Mouse (Mus musculus) kidney, adult 8-10 months (tissue): Measurements from ENCODE around the gene Kcnn3.

ENCODE experiments used
- DNase-seq, 2 experiments: peaks; one replicate each; pipeline ENCODE4 v3.0.0; 2022

Kcnn3 gene

DNA sequence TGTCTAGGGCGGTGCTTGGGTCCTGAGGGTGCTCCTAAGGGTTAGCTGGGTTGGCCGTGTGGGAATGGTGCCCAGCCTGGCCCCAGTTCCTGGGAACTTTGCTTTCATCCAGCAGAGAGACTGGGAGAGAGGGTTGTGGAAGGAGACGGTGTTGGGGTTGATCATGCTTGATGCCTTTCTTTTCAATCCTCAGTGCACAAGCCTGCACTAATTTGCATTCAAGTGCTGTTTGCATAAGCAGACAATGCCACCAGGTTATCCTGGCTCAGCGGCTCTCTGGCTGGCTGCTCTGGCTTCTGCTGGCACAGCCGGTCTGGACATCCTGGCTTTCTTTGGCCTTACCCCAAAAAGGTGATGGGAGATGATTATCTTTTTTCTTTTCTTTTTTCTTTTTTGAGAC is 157.7 kb downstream of the Kcnn3 start:
- DNase-seq: no peak

DNA sequence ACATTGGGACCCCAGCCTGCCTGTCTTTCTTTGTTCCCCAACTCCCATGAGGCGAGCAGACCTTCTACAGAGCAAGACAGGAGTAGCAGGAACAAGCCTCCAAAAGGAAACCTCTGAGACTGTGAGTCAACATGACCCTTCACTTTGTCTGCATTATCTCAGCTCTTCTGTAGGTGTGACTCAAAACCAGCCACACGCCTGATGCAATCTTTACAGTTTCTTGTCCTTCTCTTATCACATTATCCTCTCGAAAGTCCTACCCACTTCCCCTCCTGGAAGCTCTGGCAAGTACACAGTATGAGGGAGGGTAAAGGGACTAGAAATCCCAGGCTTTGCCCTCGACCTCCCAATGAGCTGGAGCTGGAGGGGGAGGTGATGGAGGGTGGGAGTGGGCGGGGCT is 166.1 kb downstream of the Kcnn3 start:
- no peak for DNase-seq

DNA sequence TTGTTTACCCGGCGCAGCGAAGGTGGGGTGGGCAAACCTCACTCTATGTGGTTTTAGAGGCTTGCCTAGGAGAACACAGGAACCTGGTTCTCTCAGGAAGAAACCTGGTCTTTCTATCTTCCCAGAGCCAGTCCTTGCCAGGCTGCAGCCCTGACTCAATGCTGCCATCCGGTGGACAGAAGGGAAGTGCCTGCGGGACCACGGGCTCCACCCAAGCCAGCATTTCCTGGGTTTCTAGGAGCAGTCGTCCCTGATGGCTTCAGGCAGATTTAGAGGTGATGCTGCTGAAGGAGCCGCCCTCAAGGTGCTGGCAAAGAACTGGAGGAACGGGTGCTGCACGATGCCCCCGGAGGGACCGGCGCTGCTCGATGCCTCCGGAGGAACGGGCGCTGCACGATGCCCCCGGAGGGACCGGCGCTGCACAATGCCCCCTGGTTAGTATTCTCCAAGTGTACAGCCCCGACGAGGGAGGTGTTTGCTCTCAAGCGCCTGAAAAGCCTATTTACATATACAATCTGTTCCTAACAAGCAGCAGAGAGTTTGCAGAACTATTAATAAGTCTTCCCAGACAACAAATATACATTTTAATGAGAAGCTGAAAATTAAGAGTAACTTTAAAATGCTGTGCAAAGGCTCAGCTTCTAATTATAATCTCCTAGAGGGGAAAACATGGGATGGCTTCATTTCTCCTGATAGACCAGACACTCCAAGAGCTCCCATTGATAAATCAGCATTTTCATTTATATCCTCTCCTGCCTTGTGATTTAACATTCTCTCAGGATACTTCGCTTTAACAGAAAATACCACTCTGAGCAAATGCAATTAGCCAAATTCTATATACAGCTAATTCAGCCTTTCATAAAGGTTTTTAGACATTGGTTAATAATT is 169.0 kb downstream of the Kcnn3 start:
- DNase-seq: peak; percentile 68 to 86

DNA sequence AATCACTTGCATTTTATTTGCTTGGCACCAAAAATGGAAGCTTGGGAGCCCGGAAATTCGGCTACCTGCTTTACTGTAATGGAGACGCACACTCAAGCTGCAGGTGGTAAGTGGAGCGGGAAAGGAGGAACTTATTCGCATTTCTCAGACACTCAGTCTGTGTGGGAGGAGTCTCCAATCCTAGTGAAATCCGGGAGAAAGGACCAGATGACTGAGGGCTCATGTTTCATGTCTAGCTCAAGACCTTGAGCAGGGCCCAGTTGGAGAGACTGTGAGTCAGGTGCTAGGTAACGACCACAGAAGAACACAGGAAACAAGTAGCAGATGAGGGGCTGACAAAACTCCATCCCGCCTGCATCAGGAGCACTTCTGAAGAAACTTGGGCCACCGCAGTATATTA is 171.8 kb downstream of the Kcnn3 start:
- no peak for DNase-seq

DNA sequence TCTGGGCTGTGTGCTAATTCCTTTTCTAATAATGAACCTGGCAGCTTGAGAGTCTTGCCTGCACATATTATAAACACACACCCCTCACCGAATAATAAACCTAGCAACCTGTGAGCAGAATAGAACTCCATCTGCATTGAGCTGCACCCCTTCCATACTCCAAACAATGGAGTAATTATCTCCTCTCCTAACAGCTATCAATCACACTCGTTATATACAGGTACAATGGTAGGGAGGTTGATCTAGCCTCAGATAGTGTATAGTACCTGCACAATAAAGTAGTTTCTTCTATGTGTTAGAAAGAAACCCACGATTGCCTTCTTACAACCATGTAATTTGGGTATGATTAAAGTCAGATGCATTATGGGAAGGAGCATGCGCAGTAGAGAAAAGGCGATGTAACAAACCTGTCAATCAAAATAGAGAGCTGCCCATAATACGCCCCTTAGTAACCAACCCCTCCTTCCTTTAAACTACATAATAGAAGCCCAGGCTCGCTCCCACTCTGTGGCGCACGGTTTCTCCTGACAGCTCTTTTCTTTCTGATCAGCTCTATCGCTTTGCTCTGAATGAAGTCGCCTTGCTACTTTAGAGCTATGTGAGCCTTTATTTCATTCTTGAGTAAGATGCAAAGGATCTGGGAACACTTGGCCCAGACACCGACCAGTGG is 176.3 kb downstream of the Kcnn3 start:
- no peak for DNase-seq

DNA sequence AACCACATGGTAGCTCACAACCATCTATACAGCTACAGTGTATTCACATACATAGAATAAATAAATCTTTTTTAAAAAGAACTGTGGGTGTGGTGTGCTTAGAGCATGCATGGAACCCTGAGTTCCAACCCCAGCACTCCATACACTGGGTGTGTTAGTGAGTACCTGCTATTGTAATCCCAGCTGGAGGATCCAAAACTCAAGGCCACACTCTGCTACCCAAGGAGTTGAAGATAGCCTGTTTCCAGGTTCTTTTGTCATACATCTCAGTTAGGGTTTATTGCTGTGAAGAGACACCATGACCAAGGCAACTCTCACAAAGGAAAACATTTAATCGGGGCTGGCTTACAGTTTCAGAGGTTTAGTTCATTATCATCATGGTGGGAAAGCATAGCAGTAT is 179.0 kb downstream of the Kcnn3 start:
- no peak for DNase-seq

DNA sequence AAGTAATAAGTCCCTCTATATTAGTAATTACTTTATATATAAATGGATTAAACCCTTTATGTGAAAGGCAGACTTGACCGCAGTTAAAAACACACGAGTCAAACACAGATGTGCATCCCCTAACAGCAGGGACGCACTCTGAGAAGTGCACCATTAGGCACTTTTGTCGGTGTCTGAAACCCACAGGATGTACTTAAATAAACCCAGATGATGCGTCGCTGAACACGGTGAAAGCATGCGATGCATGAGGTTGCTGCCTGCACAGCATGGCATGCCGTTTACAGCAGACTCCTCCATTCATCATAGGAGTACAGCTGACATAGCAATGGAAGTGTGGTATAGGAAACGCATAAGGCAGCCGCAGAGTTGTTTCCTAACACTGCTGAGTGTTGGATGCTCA is 180.5 kb downstream of the Kcnn3 start:
- DNase-seq: no peak

DNA sequence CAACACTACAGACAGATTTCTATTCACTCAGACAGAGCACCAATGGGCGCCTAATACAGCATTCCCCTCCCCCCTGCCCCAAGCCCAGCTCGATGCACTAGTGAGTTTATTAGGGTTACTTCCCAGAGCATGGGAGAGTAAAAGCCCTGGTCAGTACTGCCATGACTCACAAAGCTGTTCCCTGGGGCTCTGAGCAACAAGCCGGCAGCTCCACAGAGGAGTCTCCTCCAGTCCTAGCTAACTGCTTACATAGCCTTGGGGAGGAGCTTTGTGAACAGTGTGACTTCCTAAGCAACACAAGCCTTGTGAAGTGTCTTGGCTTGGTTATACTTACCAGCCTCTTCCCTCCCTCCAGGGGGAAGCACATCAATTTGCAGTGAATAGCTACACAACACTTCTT is 183.6 kb downstream of the Kcnn3 start:
- no peak for DNase-seq

DNA sequence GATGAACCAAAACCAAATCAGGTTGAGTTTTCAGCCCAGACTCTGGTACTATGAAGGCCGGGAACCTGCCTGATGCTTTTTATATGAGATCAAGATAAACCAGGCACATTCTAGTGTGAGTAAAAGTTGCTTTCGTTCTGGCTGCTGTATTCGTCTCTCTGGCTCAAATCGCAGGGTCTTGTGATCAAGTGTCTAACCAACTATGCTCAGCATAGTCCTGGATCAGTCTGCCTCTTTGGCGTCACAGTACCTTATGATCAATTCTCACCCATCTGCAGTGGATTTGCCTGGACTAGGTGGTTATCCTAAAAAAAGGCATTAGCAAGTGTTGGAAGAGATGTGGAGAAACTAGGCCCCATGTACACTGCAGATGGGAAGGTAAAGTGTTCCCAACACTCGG is 184.1 kb downstream of the Kcnn3 start:
- no peak for DNase-seq

DNA sequence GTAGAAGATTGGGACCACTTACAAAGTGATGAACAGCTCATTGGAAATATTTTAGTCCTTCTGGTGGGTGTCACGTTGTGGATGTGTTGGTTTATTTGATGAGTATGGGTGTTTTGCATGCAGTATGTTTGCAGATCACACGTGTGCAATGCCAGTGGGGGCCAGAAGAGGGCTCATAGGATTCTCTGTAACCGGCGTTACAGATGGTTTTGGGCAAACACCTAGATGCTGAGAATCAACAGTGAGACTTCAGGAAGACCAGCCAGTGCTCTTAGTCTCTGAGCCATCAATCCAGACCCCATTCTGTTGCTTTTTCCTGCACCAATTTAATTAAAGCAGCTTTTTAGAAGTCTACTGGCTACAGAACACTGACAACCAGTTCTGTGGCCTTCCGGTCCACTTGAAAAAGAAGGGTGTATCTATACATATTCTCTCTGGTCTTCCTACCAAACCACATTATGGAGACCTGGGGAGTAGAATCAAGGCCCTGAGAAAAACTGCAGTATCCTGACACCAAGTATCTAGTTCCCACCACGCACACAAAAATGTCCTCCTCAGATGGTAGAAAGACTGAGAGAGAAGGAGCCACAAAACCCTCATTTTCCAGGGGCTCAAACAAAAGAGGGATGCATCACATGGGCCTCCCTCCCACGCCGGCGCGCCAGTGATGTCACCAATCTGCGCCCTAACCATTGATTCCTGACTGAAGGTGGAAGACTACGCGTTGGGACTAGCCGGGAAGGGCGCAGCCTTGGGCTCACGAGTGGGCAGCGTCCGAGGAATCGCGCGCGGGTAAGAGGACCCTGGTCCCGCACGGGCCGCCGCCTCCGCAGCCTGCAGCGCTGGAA is 194.6 kb downstream of the Kcnn3 start, which contains the start of gene Adar:
Gene Adar, plus strand, starts transcription at position 664 of the 848 bp plus-strand sequence.
- DNase-seq: peak; percentile 31 to 67

DNA sequence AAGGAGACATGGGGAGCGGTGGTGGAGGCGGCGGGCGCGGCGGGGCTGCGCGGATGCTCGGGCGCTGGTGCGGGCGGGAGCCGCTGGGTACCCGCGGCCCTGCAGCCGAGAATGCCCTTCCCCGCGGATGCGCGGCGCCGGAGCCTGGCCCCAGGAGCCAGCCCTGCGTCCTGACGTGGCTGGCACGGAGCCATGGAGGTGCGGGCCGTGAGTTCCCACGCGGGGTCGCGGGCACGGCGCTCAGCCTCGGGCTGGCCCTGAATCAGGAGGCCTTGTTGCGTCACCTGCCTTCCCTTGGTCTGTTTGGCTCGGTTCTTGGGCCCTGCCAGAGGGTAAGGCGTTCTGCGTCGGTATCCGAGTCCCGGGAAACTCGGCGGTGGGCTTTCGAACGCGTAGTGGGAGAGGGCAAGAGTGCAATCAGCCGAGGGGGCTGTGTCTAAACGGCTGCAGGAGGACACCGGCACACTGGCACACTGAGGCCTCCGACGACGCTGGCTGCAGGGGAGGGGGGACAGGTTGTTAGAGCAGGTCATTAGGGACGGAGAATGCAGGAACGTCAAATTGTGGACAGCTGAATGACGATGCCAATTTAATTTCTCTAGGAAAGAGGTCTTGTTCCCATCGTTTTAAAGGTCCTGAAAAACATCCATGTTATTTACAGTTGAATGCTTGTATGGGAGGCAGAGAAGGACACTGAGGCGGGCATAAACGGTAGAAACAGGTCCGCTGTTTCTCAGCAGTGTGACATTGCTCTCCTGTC is 195.4 kb downstream of the Kcnn3 start:
- DNase-seq: peak; percentile 8 to 13

DNA sequence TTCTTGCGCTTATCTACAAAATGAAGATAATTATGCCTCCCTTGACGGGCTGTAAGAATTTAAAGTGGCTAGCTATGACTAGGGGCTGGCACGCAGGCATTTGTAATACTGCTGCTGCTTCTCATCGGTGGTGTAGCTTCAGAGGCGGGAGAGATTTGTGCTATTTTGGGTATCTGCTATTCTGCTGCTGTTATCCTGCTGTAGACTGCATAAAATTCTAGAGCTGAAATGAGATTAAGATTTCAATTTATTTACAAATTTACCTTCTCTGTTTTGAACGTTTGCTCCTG is 195.9 kb downstream of the Kcnn3 start:
- no peak for DNase-seq

DNA sequence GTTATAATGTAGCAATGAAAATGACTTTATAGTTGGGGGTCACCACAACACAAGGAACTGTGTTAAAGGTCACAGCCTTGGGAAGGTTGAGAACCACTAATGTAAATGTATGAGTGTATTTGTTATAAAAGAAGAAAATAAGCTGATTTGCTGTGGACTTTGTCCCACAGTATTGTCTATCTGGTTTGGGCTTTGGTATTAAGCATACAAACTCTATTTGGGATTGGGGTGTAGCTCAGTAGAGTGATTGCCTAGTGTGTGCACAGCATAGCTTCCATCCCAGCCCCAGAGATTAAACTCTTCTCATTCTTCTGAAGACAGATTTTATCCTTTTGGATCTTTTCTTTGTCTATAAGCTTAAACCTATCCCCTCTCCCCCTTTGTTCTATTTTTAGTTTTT is 202.1 kb downstream of the Kcnn3 start:
- DNase-seq: no peak

DNA sequence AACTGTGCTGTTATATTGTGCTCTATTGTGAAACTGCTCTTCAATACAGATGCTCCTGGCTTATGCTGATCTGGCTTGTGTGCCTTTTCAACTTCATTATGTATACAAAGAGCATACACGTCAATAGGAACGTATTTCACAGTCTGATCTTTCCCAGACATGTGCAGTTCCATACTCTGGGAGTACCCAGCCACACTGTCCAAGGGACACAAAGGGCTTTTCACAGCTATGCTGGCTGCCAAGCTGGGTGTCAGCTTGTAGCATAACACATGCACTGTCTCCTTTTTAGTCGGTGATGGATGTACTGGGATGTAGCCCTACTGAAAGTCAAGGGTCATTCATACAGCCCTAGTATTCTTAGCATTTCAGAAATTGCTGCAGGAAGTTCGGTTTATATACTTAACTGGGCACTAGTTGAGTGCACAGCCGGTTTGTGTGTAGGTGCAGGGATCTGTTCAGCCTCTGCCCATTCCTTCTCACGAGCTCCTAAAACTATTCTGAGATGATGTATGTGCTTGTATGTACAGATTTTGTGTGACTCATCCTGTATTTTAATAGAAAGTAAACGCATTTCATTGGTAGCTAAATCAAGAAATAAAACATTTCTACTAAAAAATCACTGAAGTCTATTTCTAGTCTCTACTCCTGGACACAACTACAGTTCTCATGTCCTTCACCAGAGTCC is 203.6 kb downstream of the Kcnn3 start:
- DNase-seq: no peak
